Mouse (Mus musculus) MEL (cell line): ENCODE measurements around the gene Rassf2. TPM values are rescaled to one million over a fixed set of nuclear protein-coding genes. Genes with fewer than 3 reads are reported as not detected.

ENCODE experiments used
- DNase-seq: peaks from one replicate; pipeline ENCODE4 v3.0.0; 2011; ENCODE audit warnings: low read depth, low spot score
- H3K27ac ChIP-seq: 2 replicates; pipeline ENCODE4 v1.5.1; 2012; ENCODE audit warnings: low read depth, mild to moderate bottlenecking, control low read depth, low read length, moderate library complexity; ENCODE audit not compliant: control insufficient read depth
- H3K27me3 ChIP-seq, 2 experiments: fragments of 150-350 bp in 1 of 2; sonication (generic) in 1 of 2; 2 replicates each; pipeline ENCODE4 v1.6.1; 2012; ENCODE audit warnings: low read length in 2 of 2, mild to moderate bottlenecking in 2 of 2, improper control_type of control experiment in 1 of 2, moderate library complexity in 1 of 2; ENCODE audit not compliant: insufficient read depth in 2 of 2, control insufficient read depth in 1 of 2
- H3K36me3 ChIP-seq, 2 experiments: 2 replicates each; pipeline ENCODE4 v1.6.1; 2012 to 2014; ENCODE audit warnings: low read length in 2 of 2, improper control_type of control experiment in 1 of 2, inconsistent platforms in 1 of 2, mild to moderate bottlenecking in 1 of 2; ENCODE audit not compliant: insufficient read depth in 2 of 2, control insufficient read depth in 1 of 2
- H3K4me1 ChIP-seq, 2 experiments: fragments of 150-350 bp in 1 of 2; sonication (generic) in 1 of 2; 2 replicates each; pipeline ENCODE4 v1.6.1; 2012; ENCODE audit warnings: low read length in 2 of 2, improper control_type of control experiment in 1 of 2, mild to moderate bottlenecking in 1 of 2; ENCODE audit not compliant: insufficient read depth in 2 of 2, control insufficient read depth in 1 of 2
- H3K4me3 ChIP-seq, 2 experiments: fragments of 150-350 bp in 1 of 2; sonication (generic) in 1 of 2; 2 replicates each; pipeline ENCODE4 v1.5.1; 2012; ENCODE audit warnings: low read depth in 2 of 2, low read length in 2 of 2, mild to moderate bottlenecking in 2 of 2, moderate library complexity in 2 of 2, control low read depth in 1 of 2, improper control_type of control experiment in 1 of 2; ENCODE audit not compliant: control insufficient read depth in 1 of 2, insufficient read depth in 1 of 2
- H3K79me2 ChIP-seq: 2 replicates; pipeline ENCODE4 v1.6.1; 2012; ENCODE audit warnings: mild to moderate bottlenecking, low read length, moderate library complexity; ENCODE audit not compliant: control insufficient read depth, poor library complexity, insufficient read depth
- H3K9ac ChIP-seq: 2 replicates; pipeline ENCODE4 v1.6.1; 2012; ENCODE audit warnings: low read depth, mild to moderate bottlenecking, control low read depth, low read length, moderate library complexity; ENCODE audit not compliant: control insufficient read depth, poor library complexity, severe bottlenecking
- H3K9me3 ChIP-seq: fragments of 150-350 bp; sonication (generic); replicated peaks from 2 replicates; pipeline ENCODE4 v1.6.1; 2012; ENCODE audit warnings: mild to moderate bottlenecking, low read length, improper control_type of control experiment, moderate library complexity; ENCODE audit not compliant: insufficient read depth
- CHD1 ChIP-seq: IDR thresholded peaks from 2 replicates; pipeline ENCODE4 v1.6.1; 2012; ENCODE audit warnings: low read depth, mild to moderate bottlenecking, inconsistent platforms, low read length, improper control_type of control experiment
- CHD2 ChIP-seq: IDR thresholded peaks from 2 replicates; pipeline ENCODE4 v1.6.1; 2011; ENCODE audit warnings: low read length, improper control_type of control experiment
- E2F4 ChIP-seq: IDR thresholded peaks from 2 replicates; pipeline ENCODE4 v1.6.1; 2011; ENCODE audit warnings: low read depth, low read length, improper control_type of control experiment, borderline replicate concordance
- ELF1 ChIP-seq: IDR thresholded peaks from 2 replicates; pipeline ENCODE4 v1.6.1; 2014; ENCODE audit warnings: low read depth, mild to moderate bottlenecking, inconsistent platforms, low read length, improper control_type of control experiment, moderate library complexity
- ETS1 ChIP-seq: IDR thresholded peaks from 2 replicates; pipeline ENCODE4 v1.6.1; 2012; ENCODE audit warnings: low read depth, mild to moderate bottlenecking, inconsistent platforms, low read length, improper control_type of control experiment, moderate library complexity
- GATA1 ChIP-seq: IDR thresholded peaks from 2 replicates; pipeline ENCODE4 v1.6.1; 2011; ENCODE audit warnings: low read depth, low read length, improper control_type of control experiment
- KAT2A ChIP-seq: conservative IDR thresholded peaks from 2 replicates; pipeline ENCODE4 v1.6.1; 2012; ENCODE audit warnings: low read depth, low read length, improper control_type of control experiment, inconsistent platforms
- MAX ChIP-seq: IDR thresholded peaks from 2 replicates; pipeline ENCODE4 v1.6.1; 2011; ENCODE audit warnings: low read length, improper control_type of control experiment
- MEF2A ChIP-seq: IDR thresholded peaks from 2 replicates; pipeline ENCODE4 v1.6.1; 2014; ENCODE audit warnings: low read depth, mild to moderate bottlenecking, inconsistent platforms, low read length, improper control_type of control experiment; ENCODE audit not compliant: poor library complexity, insufficient replicate concordance, severe bottlenecking; ENCODE audit errors: extremely low read depth
- MXI1 ChIP-seq: IDR thresholded peaks from 2 replicates; pipeline ENCODE4 v1.6.1; 2011; ENCODE audit warnings: mild to moderate bottlenecking, low read depth, low read length, improper control_type of control experiment
- MYC ChIP-seq: IDR thresholded peaks from 2 replicates; pipeline ENCODE4 v1.6.1; 2011; ENCODE audit warnings: low read depth, mild to moderate bottlenecking, low read length, improper control_type of control experiment, moderate library complexity
- POLR2AphosphoS5 ChIP-seq: IDR thresholded peaks from 2 replicates; pipeline ENCODE4 v1.6.1; 2012; ENCODE audit warnings: low read depth, borderline replicate concordance, mild to moderate bottlenecking, inconsistent platforms, low read length, moderate library complexity, mixed read lengths
- RAD21 ChIP-seq: IDR thresholded peaks from 2 replicates; pipeline ENCODE4 v1.6.1; 2011; ENCODE audit warnings: mild to moderate bottlenecking, low read depth, low read length, improper control_type of control experiment
- RCOR1 ChIP-seq: IDR thresholded peaks from 2 replicates; pipeline ENCODE4 v1.6.1; 2012; ENCODE audit warnings: low read depth, mild to moderate bottlenecking, inconsistent platforms, low read length, improper control_type of control experiment
- SIN3A ChIP-seq: IDR thresholded peaks from 2 replicates; pipeline ENCODE4 v1.6.1; 2012; ENCODE audit warnings: low read length, improper control_type of control experiment, inconsistent platforms
- SMC3 ChIP-seq: IDR thresholded peaks from 2 replicates; pipeline ENCODE4 v1.6.1; 2011; ENCODE audit warnings: low read depth, low read length, improper control_type of control experiment
- TBP ChIP-seq: IDR thresholded peaks from 2 replicates; pipeline ENCODE4 v1.8.0; 2011; ENCODE audit warnings: low read depth, low read length, improper control_type of control experiment
- UBTF ChIP-seq: IDR thresholded peaks from 2 replicates; pipeline ENCODE4 v1.6.1; 2012; ENCODE audit warnings: low read depth, mild to moderate bottlenecking, inconsistent platforms, low read length, improper control_type of control experiment, moderate library complexity, borderline replicate concordance; ENCODE audit not compliant: insufficient read depth
- USF1 ChIP-seq: IDR thresholded peaks from 2 replicates; pipeline ENCODE4 v1.6.1; 2014; ENCODE audit warnings: low read depth, mild to moderate bottlenecking, inconsistent platforms, low read length, improper control_type of control experiment, moderate library complexity
- USF2 ChIP-seq, 2 experiments: IDR thresholded peaks; 2 replicates each; pipeline ENCODE4 v1.6.1; 2011 to 2012; ENCODE audit warnings: improper control_type of control experiment in 2 of 2, low read length in 2 of 2, borderline replicate concordance in 1 of 2, inconsistent platforms in 1 of 2, low read depth in 1 of 2, mild to moderate bottlenecking in 1 of 2; ENCODE audit not compliant: insufficient read depth in 1 of 2
- ZMIZ1 ChIP-seq: IDR thresholded peaks from 2 replicates; pipeline ENCODE4 v1.6.1; 2012; ENCODE audit warnings: low read depth, mild to moderate bottlenecking, inconsistent platforms, low read length, improper control_type of control experiment, moderate library complexity
- polyA plus RNA-seq, 2 experiments: library from polyadenylated mRNA; stranded (reverse) in 1 of 2; unstranded in 1 of 2; fragments of >175 nt in 1 of 2; fragments of >200 nt in 1 of 2; gene quantifications; 2 replicates each; pipeline versions ENCODE4 v1.2.1 to v1.2.4; 2012; ENCODE audit warnings: low replicate concordance in 2 of 2, low read depth in 1 of 2; ENCODE audit not compliant: insufficient read length in 2 of 2, insufficient read depth in 1 of 2, missing spikeins in 1 of 2
- total RNA-seq: library from RNA; depleted of rRNA; stranded (reverse); fragments of 300-350 nt; gene quantifications from 2 replicates; pipeline ENCODE4 v1.2.3, GENCODE M21; 2012

The Rassf2 gene
- total and polyA plus RNA-seq, 3 experiments: 0.69 to 4.1 TPM; not detected in 1

DNA sequence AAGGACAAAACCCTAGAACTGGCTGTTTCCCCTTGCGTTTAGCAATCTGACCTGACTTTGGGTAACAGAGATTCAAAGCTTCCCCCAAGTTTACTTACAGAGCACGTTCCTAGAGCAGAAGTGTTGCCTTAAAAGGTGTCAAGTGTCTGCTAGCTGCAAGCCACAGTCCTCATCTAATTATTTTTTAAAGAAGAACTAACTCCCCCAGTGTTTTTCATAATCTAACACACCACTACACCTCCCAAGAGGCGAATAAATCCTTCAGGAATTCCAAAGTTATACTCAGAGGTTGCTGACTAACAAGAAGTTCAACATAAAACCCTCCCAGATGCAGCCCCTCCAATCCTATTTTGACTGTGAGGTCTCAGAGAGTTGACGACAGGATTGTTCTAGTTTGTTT, 21.9 kb downstream of the Rassf2 start:
- no peak overlapping the region for H3K27ac ChIP-seq
- TF ChIP-seq SIN3A (no peak), GATA1 (no peak), UBTF (no peak), MYC (no peak), MAX (no peak), SMC3 (no peak), ELF1 (no peak)
- TF ChIP-seq, all 39 proteins: peak for 0
- H3K4me3 ChIP-seq: no peak overlapping the region
- H3K79me2 ChIP-seq: no peaks in the 10 kb centered on the region
- DNase-seq: no peak
- H3K9ac ChIP-seq: no peak overlapping the region
- no peaks in the 10 kb centered on the region for H3K36me3 ChIP-seq
- no peaks in the 10 kb centered on the region for H3K27me3 ChIP-seq
- H3K9me3 ChIP-seq: no peaks in the 10 kb centered on the region
- no peaks in the 10 kb centered on the region for H3K4me1 ChIP-seq

DNA sequence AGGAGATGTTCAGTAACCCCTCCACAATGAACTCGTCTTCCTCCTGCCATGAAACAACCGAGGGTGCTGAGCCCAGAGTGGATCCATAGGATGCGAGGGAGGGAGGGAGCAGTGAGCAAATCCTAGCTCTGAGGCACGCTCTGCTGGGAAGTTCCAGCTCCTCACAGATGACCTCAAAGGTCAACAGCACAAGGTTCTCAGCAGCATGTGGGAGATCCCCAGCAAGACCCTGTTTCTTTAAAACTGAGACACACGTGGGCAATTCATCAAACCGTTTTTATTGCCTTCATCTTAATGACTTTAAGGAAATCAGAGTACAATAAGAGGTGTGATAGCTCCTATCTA, 22.6 kb downstream of the Rassf2 start:
- Histone ChIP-seq H3K4me1 (no peaks in the 10 kb centered on the region), H3K9me3 (no peaks in the 10 kb centered on the region), H3K79me2 (no peaks in the 10 kb centered on the region), H3K9ac (no peak overlapping the region), H3K27ac (no peak overlapping the region), H3K4me3 (no peak overlapping the region), H3K36me3 (no peaks in the 10 kb centered on the region), H3K27me3 (no peaks in the 10 kb centered on the region)
- no peak for DNase-seq
- no peak for TF ChIP-seq MXI1
- TF ChIP-seq GATA1: no peak
- TF ChIP-seq, all 39 proteins: peak for 0

DNA sequence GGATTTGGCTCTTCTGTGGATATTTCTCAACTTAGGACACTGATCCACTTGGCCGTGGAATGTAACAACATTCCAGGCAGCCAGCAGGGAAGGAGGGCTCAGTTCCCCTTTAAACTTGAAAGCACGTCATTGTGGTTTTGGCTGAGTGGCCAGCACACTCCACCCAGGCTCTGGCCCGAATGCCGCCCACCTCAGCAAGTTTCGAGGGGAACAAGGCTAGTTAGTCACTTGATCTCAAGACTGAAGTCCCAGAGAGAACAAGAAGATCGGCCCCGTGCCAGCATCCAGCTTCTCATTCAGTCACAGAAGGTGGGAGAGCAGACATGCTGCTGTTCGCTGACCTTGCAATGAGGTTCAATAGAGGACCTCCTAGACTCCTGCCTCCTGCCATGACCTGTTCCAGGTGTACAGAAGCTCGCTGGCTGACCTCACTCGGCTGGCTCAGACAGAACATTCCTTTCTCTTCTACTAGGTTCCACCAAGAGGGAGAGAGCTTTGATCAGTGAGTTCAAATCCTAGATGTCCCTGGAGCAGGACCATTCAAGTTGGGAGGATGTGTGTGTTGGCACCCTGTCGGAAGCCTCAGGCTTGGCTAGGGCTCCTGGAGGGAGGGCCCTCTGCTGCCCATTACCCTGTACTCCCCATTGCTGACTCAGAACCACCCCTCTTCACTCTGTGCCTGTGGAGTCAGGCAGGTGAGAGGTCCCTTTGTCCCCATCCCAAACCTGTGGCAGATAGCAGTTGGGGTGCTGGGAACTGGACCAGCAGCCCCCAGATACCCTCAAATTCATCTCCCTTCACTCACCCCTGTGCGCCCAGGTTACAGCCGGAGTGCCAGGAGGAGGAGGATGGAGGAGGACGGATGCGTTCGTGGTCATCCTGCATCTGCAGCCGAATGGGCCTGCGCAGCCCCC, 23.2 kb downstream of the Rassf2 start:
- no peaks in the 10 kb centered on the region for H3K4me1 ChIP-seq
- no peak overlapping the region for H3K4me3 ChIP-seq
- no peak overlapping the region for H3K27ac ChIP-seq
- no peak overlapping the region for H3K9ac ChIP-seq
- no peaks in the 10 kb centered on the region for H3K79me2 ChIP-seq
- H3K9me3 ChIP-seq: no peaks in the 10 kb centered on the region
- H3K27me3 ChIP-seq: no peaks in the 10 kb centered on the region
- no peaks in the 10 kb centered on the region for H3K36me3 ChIP-seq
- TF ChIP-seq ETS1: no peak
- no peak for TF ChIP-seq MXI1
- no peak for TF ChIP-seq MEF2A
- no peak for TF ChIP-seq CHD1
- no peak for TF ChIP-seq KAT2A
- TF ChIP-seq USF2 (IDR thresholded peaks at IDR 0.05; ENCODE audit: borderline replicate concordance in 1 of 2, insufficient read depth in 1 of 2, low read depth in 1 of 2, low read length in 2 of 2): no peak
- TF ChIP-seq CHD2: no peak
- TF ChIP-seq TBP: no peak
- no peak for TF ChIP-seq USF1
- TF ChIP-seq ZMIZ1: no peak
- no peak for TF ChIP-seq MYC
- no peak for TF ChIP-seq MAX
- no peak for TF ChIP-seq ELF1
- TF ChIP-seq RAD21: no peak
- no peak for TF ChIP-seq POLR2AphosphoS5
- TF ChIP-seq GATA1: no peak
- no peak for TF ChIP-seq UBTF
- no peak for TF ChIP-seq E2F4
- no peak for TF ChIP-seq RCOR1
- TF ChIP-seq, all 39 proteins: peak for 0
- no peak for DNase-seq
